Mouse (Mus musculus) retina, adult 2 months (tissue): ENCODE results near the gene Wbp1l.

Source experiments
- DNase-seq: peaks from one replicate; pipeline ENCODE4 v3.0.0-alpha.2; 2012; ENCODE audit warnings: low read depth, low spot score

Gene Wbp1l

GRCm38 (mm10) chr19:46629807-46630206 lies 30.9 kb downstream of the Wbp1l start:
- no peak for DNase-seq

- DNase-seq: no peak
Measured at GRCm38 (mm10) chr19:46631637-46632036, 32.8 kb downstream of the Wbp1l start.

GRCm38 (mm10) chr19:46635766-46636165 lies 36.9 kb downstream of the Wbp1l start:
- DNase-seq: no peak

GRCm38 (mm10) chr19:46637598-46637997 lies 38.7 kb downstream of the Wbp1l start:
- no peak for DNase-seq

- DNase-seq: no peak
Measured at GRCm38 (mm10) chr19:46639053-46639452, 40.2 kb downstream of the Wbp1l start.

- no peak for DNase-seq
Measured at GRCm38 (mm10) chr19:46639496-46639895, 40.6 kb downstream of the Wbp1l start.

GRCm38 (mm10) chr19:46640780-46641179 lies 41.9 kb downstream of the Wbp1l start:
- no peak for DNase-seq

- no peak for DNase-seq
Measured at GRCm38 (mm10) chr19:46641420-46642085, 42.7 kb downstream of the Wbp1l start.

- no peak for DNase-seq
Measured at GRCm38 (mm10) chr19:46642136-46642753, 43.4 kb downstream of the Wbp1l start.

GRCm38 (mm10) chr19:46643236-46643635 lies 44.4 kb downstream of the Wbp1l start:
- DNase-seq: no peak

GRCm38 (mm10) chr19:46644343-46644792 lies 45.5 kb downstream of the Wbp1l start:
- no peak for DNase-seq

- DNase-seq: no peak
Measured at GRCm38 (mm10) chr19:46644793-46645602, 46.1 kb downstream of the Wbp1l start.

- no peak for DNase-seq
Measured at GRCm38 (mm10) chr19:46646041-46646481, 47.2 kb downstream of the Wbp1l start.

GRCm38 (mm10) chr19:46647254-46647653 lies 48.4 kb downstream of the Wbp1l start:
- DNase-seq: no peak

- DNase-seq: no peak
Measured at GRCm38 (mm10) chr19:46647850-46648249, 49.0 kb downstream of the Wbp1l start.

GRCm38 (mm10) chr19:46648565-46648964 lies 49.7 kb downstream of the Wbp1l start:
- DNase-seq: no peak

GRCm38 (mm10) chr19:46653188-46653587 lies 54.3 kb downstream of the Wbp1l start:
- no peak for DNase-seq

- no peak for DNase-seq
Measured at GRCm38 (mm10) chr19:46653616-46654235, 54.8 kb downstream of the Wbp1l start.

GRCm38 (mm10) chr19:46655626-46656025 lies 56.7 kb downstream of the Wbp1l start:
- DNase-seq: no peak

- no peak for DNase-seq
Measured at GRCm38 (mm10) chr19:46656151-46656840, 57.4 kb downstream of the Wbp1l start.

- DNase-seq: no peak
Measured at GRCm38 (mm10) chr19:46657339-46658020, 58.6 kb downstream of the Wbp1l start.
